Mouse (Mus musculus): ENCODE measurements around the gene Kcnmb4. TPM values are rescaled to one million over a fixed set of nuclear protein-coding genes. Genes with fewer than 3 reads are reported as not detected.

Kcnmb4 gene
- polyA plus RNA-seq, 1 experiment from 2014 or later: 6.5 TPM

- 82% methylated on average over 9 of the region's 9 CpGs for WGBS
- Histone ChIP-seq H3K27ac (no peak overlapping the region), H3K9me3 (no peaks in the 10 kb centered on the region), H3K4me1 (no peaks in the 10 kb centered on the region), H3K36me3 (replicated peaks) (peaks cover 7% of the 10 kb centered on the region; the same call in 1 of the 2 replicates), H3K4me3 (no peak overlapping the region), H3K27me3 (ENCODE audit: poor library complexity, severe bottlenecking) (no peaks in the 10 kb centered on the region)
- DNase-seq (ENCODE audit: extremely low spot score, low spot score): no peak
Measured at GRCm38 (mm10) chr10:116447176-116447575, 26.5 kb downstream of the Kcnmb4 start.

GRCm38 (mm10) chr10:116446040-116446439, 27.6 kb downstream of the Kcnmb4 start:
- H3K9me3 ChIP-seq: no peaks in the 10 kb centered on the region
- no peak overlapping the region for H3K27ac ChIP-seq
- no peak overlapping the region for H3K4me3 ChIP-seq
- DNase-seq (ENCODE audit: extremely low spot score, low spot score): no peak
- H3K27me3 ChIP-seq (ENCODE audit: poor library complexity, severe bottlenecking): no peaks in the 10 kb centered on the region
- 97% methylated on average over 10 of the region's 12 CpGs for WGBS
- H3K36me3 ChIP-seq (replicated peaks): peaks cover 7% of the 10 kb centered on the region; the same call in 1 of the 2 replicates
- H3K4me1 ChIP-seq: no peaks in the 10 kb centered on the region

- Histone ChIP-seq H3K36me3 (replicated peaks) (peaks cover 7% of the 10 kb centered on the region; the same call in 1 of the 2 replicates), H3K4me1 (no peaks in the 10 kb centered on the region), H3K27ac (no peak overlapping the region), H3K9me3 (no peaks in the 10 kb centered on the region), H3K27me3 (ENCODE audit: poor library complexity, severe bottlenecking) (no peaks in the 10 kb centered on the region), H3K4me3 (no peak overlapping the region)
- no peak for DNase-seq (ENCODE audit: extremely low spot score, low spot score)
- 93% methylated on average over 8 of the region's 8 CpGs for WGBS
Measured at GRCm38 (mm10) chr10:116444826-116445225, 28.9 kb downstream of the Kcnmb4 start.

- Histone ChIP-seq H3K36me3 (replicated peaks) (peaks cover 7% of the 10 kb centered on the region; the same call in 1 of the 2 replicates), H3K9me3 (peaks cover 1% of the 10 kb centered on the region; the same call in 1 of the 2 replicates), H3K4me1 (no peaks in the 10 kb centered on the region), H3K27me3 (ENCODE audit: poor library complexity, severe bottlenecking) (no peaks in the 10 kb centered on the region), H3K4me3 (no peak overlapping the region), H3K27ac (no peak overlapping the region)
- 92% methylated on average over 10 of the region's 10 CpGs for WGBS
- no peak for DNase-seq (ENCODE audit: extremely low spot score, low spot score)
Measured at GRCm38 (mm10) chr10:116444371-116444770, 29.3 kb downstream of the Kcnmb4 start.

- Histone ChIP-seq H3K36me3 (replicated peaks) (peaks cover 14% of the 10 kb centered on the region), H3K27ac (no peak overlapping the region), H3K4me1 (no peaks in the 10 kb centered on the region), H3K27me3 (ENCODE audit: poor library complexity, severe bottlenecking) (no peaks in the 10 kb centered on the region), H3K4me3 (no peak overlapping the region), H3K9me3 (peaks cover 13% of the 10 kb centered on the region; the same call in 1 of the 2 replicates)
- no peak for DNase-seq (ENCODE audit: extremely low spot score, low spot score)
- 94% methylated on average over 7 of the region's 7 CpGs for WGBS
Measured at GRCm38 (mm10) chr10:116440946-116441345, 32.7 kb downstream of the Kcnmb4 start.

GRCm38 (mm10) chr10:116440088-116440487, 33.6 kb downstream of the Kcnmb4 start:
- H3K36me3 ChIP-seq (replicated peaks): peaks cover 14% of the 10 kb centered on the region
- H3K4me1 ChIP-seq: no peaks in the 10 kb centered on the region
- no peak overlapping the region for H3K4me3 ChIP-seq
- H3K27me3 ChIP-seq (ENCODE audit: poor library complexity, severe bottlenecking): no peaks in the 10 kb centered on the region
- no peak overlapping the region for H3K27ac ChIP-seq
- 93% methylated on average over 10 of the region's 10 CpGs for WGBS
- H3K9me3 ChIP-seq: peaks cover 13% of the 10 kb centered on the region; the same call in 1 of the 2 replicates
- no peak for DNase-seq (ENCODE audit: extremely low spot score, low spot score)

GRCm38 (mm10) chr10:116435455-116435854, 38.2 kb downstream of the Kcnmb4 start:
- Histone ChIP-seq H3K9me3 (peaks cover 13% of the 10 kb centered on the region; the same call in 1 of the 2 replicates), H3K27ac (no peak overlapping the region), H3K27me3 (ENCODE audit: poor library complexity, severe bottlenecking) (no peaks in the 10 kb centered on the region), H3K4me3 (no peak overlapping the region), H3K36me3 (replicated peaks) (peaks cover 8% of the 10 kb centered on the region), H3K4me1 (no peaks in the 10 kb centered on the region)
- no peak for DNase-seq (ENCODE audit: extremely low spot score, low spot score)
- WGBS: 93% methylated on average over 12 of the region's 12 CpGs

GRCm38 (mm10) chr10:116432421-116432820, 41.3 kb downstream of the Kcnmb4 start:
- no peaks in the 10 kb centered on the region for H3K27me3 ChIP-seq (ENCODE audit: poor library complexity, severe bottlenecking)
- no peaks in the 10 kb centered on the region; the same call in 1 of the 2 replicates for H3K9me3 ChIP-seq
- H3K27ac ChIP-seq: no peak overlapping the region
- peaks cover 5% of the 10 kb centered on the region for H3K36me3 ChIP-seq (replicated peaks)
- H3K4me3 ChIP-seq: no peak overlapping the region
- H3K4me1 ChIP-seq: no peaks in the 10 kb centered on the region; the same call in 1 of the 2 replicates
- WGBS: 93% methylated on average over 7 of the region's 7 CpGs
- DNase-seq (ENCODE audit: extremely low spot score, low spot score): no peak

GRCm38 (mm10) chr10:116428026-116428780, 45.5 kb downstream of the Kcnmb4 start:
- no peaks in the 10 kb centered on the region for H3K27me3 ChIP-seq (ENCODE audit: poor library complexity, severe bottlenecking)
- WGBS: 93% methylated on average over 26 of the region's 26 CpGs
- no peaks in the 10 kb centered on the region; the same call in 1 of the 2 replicates for H3K4me1 ChIP-seq
- no peak for DNase-seq (ENCODE audit: extremely low spot score, low spot score)
- H3K9me3 ChIP-seq: peaks cover 7% of the 10 kb centered on the region; the same call in 1 of the 2 replicates
- peaks cover 6% of the 10 kb centered on the region for H3K36me3 ChIP-seq (replicated peaks)
- no peak overlapping the region for H3K4me3 ChIP-seq
- no peak overlapping the region for H3K27ac ChIP-seq

- Histone ChIP-seq H3K4me1 (no peaks in the 10 kb centered on the region; the same call in 1 of the 2 replicates), H3K27me3 (ENCODE audit: poor library complexity, severe bottlenecking) (no peaks in the 10 kb centered on the region), H3K4me3 (no peak overlapping the region), H3K27ac (no peak overlapping the region), H3K9me3 (peaks cover 7% of the 10 kb centered on the region; the same call in 1 of the 2 replicates), H3K36me3 (replicated peaks) (peaks cover 6% of the 10 kb centered on the region)
- no peak for DNase-seq (ENCODE audit: extremely low spot score, low spot score)
- WGBS: 88% methylated on average over 7 of the region's 7 CpGs
Measured at GRCm38 (mm10) chr10:116426176-116426575, 47.5 kb downstream of the Kcnmb4 start.

- no peak overlapping the region for H3K4me3 ChIP-seq
- DNase-seq (ENCODE audit: extremely low spot score, low spot score): no peak
- no peaks in the 10 kb centered on the region for H3K27me3 ChIP-seq (ENCODE audit: poor library complexity, severe bottlenecking)
- no peak overlapping the region for H3K27ac ChIP-seq
- 86% methylated on average over 6 of the region's 6 CpGs for WGBS
- peaks cover 6% of the 10 kb centered on the region for H3K36me3 ChIP-seq (replicated peaks)
- no peaks in the 10 kb centered on the region; the same call in none of the 2 replicates for H3K4me1 ChIP-seq
- peaks cover 7% of the 10 kb centered on the region; the same call in 1 of the 2 replicates for H3K9me3 ChIP-seq
Measured at GRCm38 (mm10) chr10:116424921-116425320, 48.8 kb downstream of the Kcnmb4 start.

GRCm38 (mm10) chr10:116422551-116422950, 51.1 kb downstream of the Kcnmb4 start:
- Histone ChIP-seq H3K36me3 (replicated peaks) (peaks cover 2% of the 10 kb centered on the region), H3K9me3 (0 out of 2 replicates have a peak, but pooled peaks cover 7% of the 10 kb centered on the region), H3K4me1 (no peaks in the 10 kb centered on the region; the same call in 1 of the 2 replicates), H3K4me3 (no peak overlapping the region), H3K27ac (no peak overlapping the region), H3K27me3 (ENCODE audit: poor library complexity, severe bottlenecking) (no peaks in the 10 kb centered on the region)
- DNase-seq (ENCODE audit: extremely low spot score, low spot score): no peak
- 92% methylated on average over 2 of the region's 2 CpGs for WGBS

- Histone ChIP-seq H3K27ac (no peak overlapping the region), H3K4me1 (peaks cover 9% of the 10 kb centered on the region; the same call in 1 of the 2 replicates), H3K36me3 (replicated peaks) (no peaks in the 10 kb centered on the region), H3K9me3 (0 out of 2 replicates have a peak, but pooled peaks cover 7% of the 10 kb centered on the region), H3K4me3 (no peak overlapping the region), H3K27me3 (ENCODE audit: poor library complexity, severe bottlenecking) (no peaks in the 10 kb centered on the region)
- 88% methylated on average over 6 of the region's 6 CpGs for WGBS
- no peak for DNase-seq (ENCODE audit: extremely low spot score, low spot score)
Measured at GRCm38 (mm10) chr10:116420976-116421375, 52.7 kb downstream of the Kcnmb4 start.
